Mouse (Mus musculus) neural tube, embryonic 11.5 days (tissue): ENCODE results near the gene Taf11. TPM values are rescaled to one million over a fixed set of nuclear protein-coding genes. Genes with fewer than 3 reads are reported as not detected.

Source experiments
- ATAC-seq: fragments of 200-750 bp; cut with Nextera tagmentation; 2 replicates; pipeline ENCODE4 v1.8.0; 2017; ENCODE audit warnings: moderate number of reproducible peaks, mild to moderate bottlenecking, moderate TSS enrichment, moderate library complexity; ENCODE audit not compliant: insufficient read depth, low FRiP score, low TSS enrichment
- DNase-seq: peaks from one replicate; pipeline ENCODE4 v3.0.0-alpha.2; 2015; ENCODE audit warnings: low spot score
- H3K27ac ChIP-seq: fragments of 300-500 bp; sonication (generic); 2 replicates; pipeline ENCODE4 v1.5.1; 2014; ENCODE audit warnings: low read depth, mild to moderate bottlenecking, low read length
- H3K27me3 ChIP-seq: fragments of 300-500 bp; sonication (generic); 2 replicates; pipeline ENCODE4 v1.6.1; 2014; ENCODE audit warnings: mild to moderate bottlenecking, low read length, mixed read lengths; ENCODE audit not compliant: control insufficient read depth, insufficient read depth
- H3K36me3 ChIP-seq: fragments of 300-500 bp; sonication (generic); 2 replicates; pipeline ENCODE4 v1.6.1; 2014; ENCODE audit warnings: mild to moderate bottlenecking, low read length, moderate library complexity, mixed read lengths; ENCODE audit not compliant: control insufficient read depth, insufficient read depth
- H3K4me1 ChIP-seq: fragments of 300-500 bp; sonication (generic); 2 replicates; pipeline ENCODE4 v1.6.1; 2014; ENCODE audit warnings: low read length, mixed read lengths; ENCODE audit not compliant: control insufficient read depth, insufficient read depth
- H3K4me2 ChIP-seq: fragments of 300-500 bp; sonication (generic); 2 replicates; pipeline ENCODE4 v1.6.1; 2014; ENCODE audit warnings: low read depth, mild to moderate bottlenecking, moderate library complexity
- H3K4me3 ChIP-seq: fragments of 300-500 bp; sonication (generic); 2 replicates; pipeline ENCODE4 v1.5.1; 2014; ENCODE audit warnings: low read depth, low read length
- H3K9ac ChIP-seq: fragments of 300-500 bp; sonication (generic); 2 replicates; pipeline ENCODE4 v1.6.1; 2014; ENCODE audit warnings: mild to moderate bottlenecking, low read length
- H3K9me3 ChIP-seq: fragments of 300-500 bp; sonication (generic); 2 replicates; pipeline ENCODE4 v1.6.1; 2016; ENCODE audit warnings: low read length; ENCODE audit not compliant: control insufficient read depth
- WGBS: fragments of 180-500 bp; shearing (Covaris S2); extraction: QIAGEN DNeasy Blood & Tissue Kit; methylation state at CpG from one replicate; pipeline ENCODE4 v1.1.7; 2014; 5-methylcytosine and 5-hydroxymethylcytosine counted together
- polyA plus RNA-seq: library from polyadenylated mRNA; unstranded; fragments of >200 nt; fragmentation: Nextera tagmentation; extraction: Ambion mirVana; gene quantifications from 2 replicates; pipeline ENCODE4 v1.2.1, GENCODE M21; 2014

The Taf11 gene
- polyA plus RNA-seq, 1 experiment from 2014 or later: 76.1 TPM

- no peak overlapping the region for H3K9ac ChIP-seq
- H3K4me1 ChIP-seq: no peaks in the 10 kb centered on the region
- no peak overlapping the region for H3K27ac ChIP-seq
- 92% methylated on average over 3 of the region's 3 CpGs for WGBS
- no peaks in the 10 kb centered on the region for H3K36me3 ChIP-seq
- no peaks in the 10 kb centered on the region for H3K9me3 ChIP-seq
- ATAC-seq: no peak
- no peak overlapping the region for H3K4me3 ChIP-seq
- H3K27me3 ChIP-seq: no peaks in the 10 kb centered on the region
- no peak for DNase-seq
- H3K4me2 ChIP-seq: no peak overlapping the region
Measured at GRCm38 (mm10) chr17:27871851-27872250, 37.8 kb downstream of the Taf11 start.

GRCm38 (mm10) chr17:27866737-27867136 is 42.9 kb downstream of the Taf11 start:
- Histone ChIP-seq H3K9ac (no peak overlapping the region), H3K36me3 (no peaks in the 10 kb centered on the region; the same call in 1 of the 2 replicates), H3K27ac (no peak overlapping the region), H3K4me1 (no peaks in the 10 kb centered on the region), H3K9me3 (no peaks in the 10 kb centered on the region), H3K4me2 (no peak overlapping the region), H3K27me3 (no peaks in the 10 kb centered on the region), H3K4me3 (no peak overlapping the region)
- DNase-seq (no peak), ATAC-seq (no peak)
- WGBS: 94% methylated on average over 4 of the region's 4 CpGs

GRCm38 (mm10) chr17:27865461-27865860 is 44.2 kb downstream of the Taf11 start:
- no peak overlapping the region for H3K27ac ChIP-seq
- ATAC-seq (no peak), DNase-seq (no peak)
- no peaks in the 10 kb centered on the region for H3K4me1 ChIP-seq
- no peak overlapping the region for H3K4me2 ChIP-seq
- no peaks in the 10 kb centered on the region; the same call in 1 of the 2 replicates for H3K36me3 ChIP-seq
- 66% methylated on average over 2 of the region's 2 CpGs for WGBS
- no peak overlapping the region for H3K9ac ChIP-seq
- no peaks in the 10 kb centered on the region for H3K9me3 ChIP-seq
- no peak overlapping the region for H3K4me3 ChIP-seq
- H3K27me3 ChIP-seq: no peaks in the 10 kb centered on the region

GRCm38 (mm10) chr17:27859131-27859530 is 50.5 kb downstream of the Taf11 start:
- Histone ChIP-seq H3K4me1 (peaks cover 15% of the 10 kb centered on the region), H3K9me3 (no peaks in the 10 kb centered on the region), H3K4me3 (no peak overlapping the region), H3K36me3 (no peaks in the 10 kb centered on the region; the same call in 1 of the 2 replicates), H3K27ac (no peak overlapping the region), H3K4me2 (peak overlapping the region; percentile 12; the same call in 1 of the 2 replicates), H3K27me3 (no peaks in the 10 kb centered on the region), H3K9ac (no peak overlapping the region)
- DNase-seq (no peak), ATAC-seq (no peak)
- 26% methylated on average over 2 of the region's 2 CpGs for WGBS

- Histone ChIP-seq H3K9ac (peak overlapping the region; percentile 93), H3K36me3 (no peaks in the 10 kb centered on the region; the same call in 1 of the 2 replicates), H3K4me2 (peak overlapping the region; percentile 74), H3K9me3 (no peaks in the 10 kb centered on the region), H3K4me3 (peak overlapping the region; percentile 79), H3K4me1 (peaks cover 15% of the 10 kb centered on the region), H3K27ac (no peak overlapping the region), H3K27me3 (no peaks in the 10 kb centered on the region)
- ATAC-seq: no peak
- WGBS: 49% methylated on average over 11 of the region's 11 CpGs
- no peak for DNase-seq
Measured at GRCm38 (mm10) chr17:27857649-27858475, 51.8 kb downstream of the Taf11 start.

- Histone ChIP-seq H3K9ac (peak overlapping the region; percentile 93), H3K27ac (peak overlapping the region; percentile 54), H3K9me3 (no peaks in the 10 kb centered on the region), H3K4me1 (peaks cover 15% of the 10 kb centered on the region), H3K27me3 (no peaks in the 10 kb centered on the region), H3K36me3 (no peaks in the 10 kb centered on the region; the same call in 1 of the 2 replicates), H3K4me3 (peak overlapping the region; percentile 79), H3K4me2 (peak overlapping the region; percentile 74)
- peak; percentile 60 for ATAC-seq
- DNase-seq: peak; percentile 69
- WGBS: 2% methylated on average over 50 of the region's 52 CpGs
Measured at GRCm38 (mm10) chr17:27856798-27857648, 52.6 kb downstream of the Taf11 start.

GRCm38 (mm10) chr17:27856265-27856797 is 53.3 kb downstream of the Taf11 start, which contains the start of gene Uhrf1bp1:
Gene Uhrf1bp1, plus strand, starts transcription at chr17:27856441.
- Histone ChIP-seq H3K4me3 (peak within 1 kb of the TSS; percentile 79), H3K36me3 (no peaks in the 10 kb centered on the region; the same call in 1 of the 2 replicates), H3K4me1 (peaks cover 15% of the 10 kb centered on the region), H3K27ac (peak within 1 kb of the TSS; percentile 54), H3K9me3 (no peaks in the 10 kb centered on the region), H3K9ac (peak within 1 kb of the TSS; percentile 93), H3K4me2 (peak within 1 kb of the TSS; percentile 74), H3K27me3 (no peaks in the 10 kb centered on the region)
- DNase-seq (peak; percentile 88), ATAC-seq (peak; percentile 81)
- WGBS: under 1% methylated on average over 39 of the region's 54 CpGs
